Mouse (Mus musculus) G1E (cell line): ENCODE results near the gene Ube2n. TPM values are rescaled to one million over a fixed set of nuclear protein-coding genes. Genes with fewer than 3 reads are reported as not detected.
A peak's percentile ranks its signal among the peaks of the same experiment; 100 is the strongest.

Experiments used
- ATAC-seq: 2 replicates; pipeline ENCODE4 v1.8.0; 2016; ENCODE audit warnings: mild to moderate bottlenecking; ENCODE audit not compliant: insufficient number of reproducible peaks, poor library complexity, low FRiP score, severe bottlenecking; ENCODE audit errors: extremely low read depth
- DNase-seq: peaks from one replicate; pipeline ENCODE4 v3.0.0; 2012; ENCODE audit warnings: low spot score
- H3K27me3 ChIP-seq: 2 replicates; pipeline ENCODE4 v1.6.1; 2012; ENCODE audit warnings: mild to moderate bottlenecking, low read length, inconsistent platforms; ENCODE audit not compliant: insufficient read depth
- H3K36me3 ChIP-seq: replicated peaks from 2 replicates; pipeline ENCODE3; 2012; ENCODE audit warnings: mild to moderate bottlenecking, inconsistent platforms
- H3K4me1 ChIP-seq: 2 replicates; pipeline ENCODE4 v1.6.1; 2012; ENCODE audit warnings: low read depth, low read length, inconsistent platforms, mixed read lengths; ENCODE audit not compliant: insufficient read depth
- H3K4me3 ChIP-seq: 2 replicates; pipeline ENCODE4 v1.5.1; 2012; ENCODE audit warnings: low read depth, mild to moderate bottlenecking, inconsistent platforms, low read length, moderate library complexity, mixed read lengths
- H3K9me3 ChIP-seq: replicated peaks from 2 replicates; pipeline ENCODE4 v1.6.1; 2012; ENCODE audit warnings: inconsistent platforms
- CTCF ChIP-seq: IDR thresholded peaks from 2 replicates; pipeline ENCODE4 v1.5.1; 2012; ENCODE audit warnings: low read depth, low read length, inconsistent platforms, mixed read lengths
- GATA1 ChIP-seq: IDR thresholded peaks from 2 replicates; pipeline ENCODE4 v1.6.1; 2012; ENCODE audit warnings: borderline replicate concordance, low read length, inconsistent platforms, mixed read lengths
- GATA2 ChIP-seq: IDR thresholded peaks from 2 replicates; pipeline ENCODE4 v1.6.1; 2012; ENCODE audit warnings: low read depth, low read length, inconsistent platforms, borderline replicate concordance
- POLR2AphosphoS5 ChIP-seq: IDR thresholded peaks from 2 replicates; pipeline ENCODE4 v1.6.1; 2012; ENCODE audit warnings: low read depth, low read length, inconsistent platforms; ENCODE audit not compliant: insufficient replicate concordance
- TAL1 ChIP-seq: conservative IDR thresholded peaks from 2 replicates; pipeline ENCODE4 v1.6.1; 2012; ENCODE audit warnings: low read depth, low read length, inconsistent platforms, mixed read lengths
- polyA plus RNA-seq: library from polyadenylated mRNA; stranded (reverse); fragments of >175 nt; gene quantifications from 2 replicates; pipeline ENCODE4 v1.2.3, GENCODE M21; 2012
- total RNA-seq, 2 experiments: library from RNA; stranded (forward) in 1 of 2; stranded (reverse) in 1 of 2; fragments of 200-1000 nt in 1 of 2; fragments of >200 nt in 1 of 2; fragmentation: Nextera tagmentation in 1 of 2; gene quantifications; 2 replicates each; pipeline ENCODE4 v1.2.3; 2014 to 2017

The Ube2n gene
- total and polyA plus RNA-seq, 3 experiments, result 56.1 to 377 (median 148) TPM

DNA sequence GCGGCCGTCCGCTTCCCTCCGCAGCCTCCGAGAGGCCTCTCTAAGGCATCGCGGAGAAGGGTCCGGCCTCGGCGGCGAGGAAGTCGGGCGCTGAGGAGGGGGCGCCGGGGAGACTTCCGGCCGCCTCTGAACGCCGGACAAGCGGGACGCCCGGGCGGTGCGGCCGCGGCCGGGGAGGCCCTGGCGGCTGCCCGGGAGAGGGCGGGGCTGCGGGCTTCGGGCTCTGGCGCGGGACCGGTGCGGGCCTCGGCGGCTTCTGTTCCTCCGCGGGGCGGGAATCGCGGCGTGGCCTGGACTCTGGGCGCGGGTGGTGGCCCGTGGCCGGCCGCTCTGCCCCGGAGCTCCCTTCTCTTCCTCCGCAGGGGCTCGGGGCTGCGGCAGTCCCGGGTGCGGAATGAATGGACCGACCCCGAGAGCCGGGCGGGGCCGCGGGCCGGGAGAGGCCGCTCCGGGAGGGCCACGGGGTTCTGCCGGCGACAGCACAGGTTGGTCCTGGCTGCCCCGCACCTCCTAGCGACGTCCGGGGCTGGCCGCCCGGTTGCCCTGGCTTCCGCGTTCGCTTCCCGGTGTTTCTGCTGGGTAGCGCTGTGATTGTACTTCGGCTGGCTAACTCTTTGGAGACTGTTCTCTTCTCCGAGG, 467 bp downstream of the Ube2n start:
- peak overlapping the region; percentile 92 for H3K4me3 ChIP-seq
- H3K36me3 ChIP-seq, result peaks cover 14% of the 10 kb centered on the region
- no peak for ATAC-seq
- no peak for TF ChIP-seq GATA2
- TF ChIP-seq TAL1, result no peak
- TF ChIP-seq GATA1, result no peak
- TF ChIP-seq CTCF, result no peak
- TF ChIP-seq POLR2AphosphoS5, result no peak
- peaks cover 5% of the 10 kb centered on the region for H3K9me3 ChIP-seq
- peak; percentile 42 for DNase-seq
- H3K4me1 ChIP-seq, result peaks cover 43% of the 10 kb centered on the region
- no peaks in the 10 kb centered on the region for H3K27me3 ChIP-seq

GRCm38 (mm10) chr10:95517656-95518055, 2.7 kb downstream of the Ube2n start:
- no peak for TF ChIP-seq GATA2
- TF ChIP-seq POLR2AphosphoS5, result no peak
- Histone ChIP-seq H3K9me3 (no peaks in the 10 kb centered on the region), H3K27me3 (no peaks in the 10 kb centered on the region), H3K4me3 (no peak overlapping the region), H3K36me3 (peaks cover 29% of the 10 kb centered on the region), H3K4me1 (peaks cover 41% of the 10 kb centered on the region)
- ATAC-seq (no peak), DNase-seq (no peak)

DNA sequence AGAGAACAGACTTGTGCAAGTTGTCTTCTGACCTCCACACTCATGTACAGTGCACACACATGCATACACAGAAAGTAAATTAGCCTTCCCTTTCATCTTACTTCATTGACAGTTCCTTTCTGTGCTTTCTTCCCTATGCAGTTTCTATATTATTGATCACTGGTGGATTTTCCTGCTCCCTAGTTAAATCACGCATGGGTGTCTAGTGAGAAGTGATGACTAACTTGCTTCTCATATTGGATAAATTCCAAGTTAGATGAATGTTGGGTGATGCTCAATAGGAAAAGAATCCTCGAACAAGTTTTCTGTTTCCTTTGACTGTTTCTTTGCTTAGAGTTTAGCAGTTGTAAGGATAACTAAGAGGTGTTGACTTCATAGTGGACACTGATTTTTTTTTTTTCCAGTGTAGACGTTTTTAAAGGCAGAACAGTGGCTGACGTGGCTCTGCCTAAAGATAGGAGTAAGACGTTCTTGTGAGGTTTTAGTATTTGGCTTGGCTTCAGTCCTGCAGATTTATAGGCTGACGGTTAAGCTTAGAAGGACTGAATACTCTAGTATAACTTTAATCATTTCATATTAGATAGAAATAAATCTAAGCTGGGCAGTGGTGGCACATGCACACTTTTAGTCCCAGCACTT, 10.2 kb downstream of the Ube2n start:
- H3K36me3 ChIP-seq, result peaks cover 34% of the 10 kb centered on the region
- TF ChIP-seq GATA2 (no peak), TAL1 (no peak), GATA1 (no peak), POLR2AphosphoS5 (no peak), CTCF (no peak)
- H3K27me3 ChIP-seq, result no peaks in the 10 kb centered on the region
- no peak for DNase-seq
- ATAC-seq, result no peak
- no peaks in the 10 kb centered on the region for H3K9me3 ChIP-seq
- peaks cover 20% of the 10 kb centered on the region for H3K4me1 ChIP-seq
- H3K4me3 ChIP-seq, result no peak overlapping the region

- Histone ChIP-seq H3K36me3 (peaks cover 35% of the 10 kb centered on the region), H3K4me1 (peaks cover 24% of the 10 kb centered on the region), H3K9me3 (no peaks in the 10 kb centered on the region), H3K27me3 (no peaks in the 10 kb centered on the region), H3K4me3 (no peak overlapping the region)
- no peak for DNase-seq
- TF ChIP-seq GATA2 (no peak), GATA1 (no peak), TAL1 (no peak), CTCF (no peak), POLR2AphosphoS5 (no peak)
- ATAC-seq, result no peak
These were observed 10.9 kb downstream of the Ube2n start for GRCm38 (mm10) chr10:95525871-95526270.

GRCm38 (mm10) chr10:95526495-95527122, 11.7 kb downstream of the Ube2n start:
- Histone ChIP-seq H3K9me3 (no peaks in the 10 kb centered on the region), H3K36me3 (peaks cover 33% of the 10 kb centered on the region), H3K4me3 (no peak overlapping the region), H3K4me1 (peaks cover 24% of the 10 kb centered on the region), H3K27me3 (no peaks in the 10 kb centered on the region)
- ATAC-seq, result no peak
- DNase-seq, result no peak
- TF ChIP-seq CTCF (no peak), TAL1 (no peak), POLR2AphosphoS5 (no peak), GATA2 (no peak), GATA1 (no peak)

DNA sequence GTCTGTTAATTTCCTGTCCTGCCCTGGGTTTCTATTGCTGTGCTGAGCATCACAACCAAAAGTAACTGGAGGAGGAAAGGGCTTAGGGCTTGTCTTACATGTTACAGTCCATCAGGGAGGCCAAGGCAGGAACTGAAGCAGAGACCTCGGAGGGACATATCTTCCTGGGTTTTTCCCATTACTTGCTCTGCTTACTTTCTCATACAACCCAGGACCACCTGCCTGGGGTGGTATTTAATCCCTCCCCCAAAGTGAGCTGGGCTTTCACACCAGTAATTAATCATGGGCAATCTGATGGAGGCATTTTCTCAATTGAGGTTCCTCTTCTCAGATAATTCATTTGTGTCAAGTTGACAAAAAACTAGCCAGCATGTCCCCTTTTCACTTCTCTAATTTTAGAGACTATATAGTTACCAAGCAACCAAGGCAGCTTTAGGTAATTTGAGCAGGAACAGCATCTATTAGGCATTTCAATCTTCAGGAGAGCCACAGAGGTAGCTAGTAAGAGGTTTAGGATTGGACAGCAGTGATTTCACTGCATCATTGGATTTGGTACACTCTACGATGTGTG, 15.7 kb downstream of the Ube2n start:
- Histone ChIP-seq H3K36me3 (peaks cover 28% of the 10 kb centered on the region), H3K9me3 (no peaks in the 10 kb centered on the region), H3K27me3 (no peaks in the 10 kb centered on the region), H3K4me1 (peaks cover 39% of the 10 kb centered on the region), H3K4me3 (no peak overlapping the region)
- TF ChIP-seq TAL1 (no peak), CTCF (no peak), GATA2 (no peak)
- DNase-seq, result no peak
- no peak for ATAC-seq
